Mouse (Mus musculus): ENCODE results near the gene Pnp2.
A peak's percentile ranks its signal among the peaks of the same experiment; 100 is the strongest.
"Not testable (repeated sequence)": the region's sequence is repeated elsewhere in the genome, so short reads cannot be mapped to it uniquely, and the experiment has no call there.

The Pnp2 gene

DNA sequence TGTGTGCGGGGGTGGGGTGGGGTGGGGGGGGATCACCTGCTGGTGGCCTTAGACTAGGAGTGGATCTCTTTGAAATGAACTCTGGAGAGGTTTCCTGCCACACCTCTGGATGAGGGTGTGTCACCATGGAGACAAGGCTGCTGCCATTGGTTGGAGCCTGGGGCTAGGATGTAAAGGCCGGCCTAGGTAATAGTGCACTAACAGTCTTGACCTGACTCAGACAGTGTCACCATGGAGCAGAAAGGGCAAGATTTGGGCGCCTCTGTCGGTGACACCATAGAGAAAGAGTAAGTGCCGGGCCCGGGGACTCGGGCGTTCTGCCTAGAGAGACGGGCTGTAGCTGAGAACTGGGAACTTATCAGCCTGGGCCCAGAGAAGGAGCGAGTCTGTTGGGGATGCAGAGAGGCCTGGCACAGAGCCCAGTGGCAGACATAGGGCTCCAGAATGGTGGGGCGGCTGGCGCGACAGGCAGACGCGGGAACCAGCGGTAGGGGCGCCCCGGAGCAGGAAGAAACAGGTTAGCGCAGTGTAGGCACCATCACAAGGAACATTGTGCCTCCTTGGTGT is at the start of gene Pnp2:
Gene Pnp2 (plus strand): TSS at position 51 of the 567 bp plus-strand sequence.
- DNase-seq (ENCODE audit: low spot score), result peak; percentile 47

DNA sequence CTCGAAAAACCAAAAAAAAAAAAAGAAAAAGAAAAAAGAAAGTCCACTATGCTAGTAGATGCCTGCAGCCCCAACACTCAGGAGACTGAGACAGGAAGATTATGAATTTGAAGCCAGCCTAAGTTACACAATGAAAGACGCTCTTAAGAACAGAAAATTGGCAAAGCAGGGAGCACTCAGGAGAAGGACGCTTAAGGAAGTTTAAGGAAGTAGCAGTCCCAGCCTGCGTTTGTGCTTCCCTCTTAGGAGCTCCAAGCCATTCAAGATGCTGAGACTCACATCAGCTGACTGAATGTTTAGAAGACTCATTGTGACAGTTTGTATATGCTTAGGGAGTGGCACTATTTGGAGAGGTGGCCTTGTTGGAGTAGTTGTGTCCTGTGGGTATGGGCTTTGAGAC is 47.7 kb upstream of the Pnp2 start:
- DNase-seq (ENCODE audit: low spot score), result peak; percentile 35

DNA sequence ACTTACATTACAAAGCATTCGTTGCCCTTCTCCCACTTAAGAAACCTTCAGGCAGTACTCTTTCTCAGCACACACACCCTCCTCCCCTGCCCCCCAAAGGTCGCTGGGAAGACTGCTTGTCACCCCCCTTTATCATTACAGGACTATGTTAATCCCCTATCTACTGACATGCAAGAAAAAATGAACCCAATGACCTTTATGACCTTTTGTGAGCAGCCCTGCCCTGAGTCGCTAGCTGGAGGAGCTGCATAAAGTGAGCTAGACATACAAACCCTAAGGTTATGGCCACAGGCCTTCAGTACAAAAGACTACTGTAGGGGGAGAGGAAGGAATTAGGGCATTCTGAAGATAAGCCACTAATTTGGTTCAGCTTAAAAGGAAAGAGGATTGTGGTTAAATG is 44.4 kb upstream of the Pnp2 start:
- DNase-seq (ENCODE audit: low spot score), result no peak

DNA sequence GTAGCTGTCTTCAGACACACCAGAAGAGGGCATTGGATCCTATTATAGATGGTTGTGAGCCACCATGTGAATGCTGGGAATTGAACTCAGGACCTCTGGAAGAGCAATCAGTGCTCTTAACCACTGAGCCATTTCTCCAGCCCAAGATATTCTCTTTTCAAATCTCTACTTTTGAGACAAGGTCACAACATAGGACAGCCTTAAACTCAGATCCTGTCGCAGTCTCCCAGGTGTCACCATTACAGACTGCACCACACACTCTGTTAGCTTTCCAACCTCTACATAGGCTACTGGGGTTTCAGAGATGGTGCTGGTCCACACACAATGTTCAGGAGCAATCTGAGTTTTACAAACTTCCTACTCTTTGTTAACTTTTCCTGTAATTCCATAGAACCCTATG is 32.4 kb upstream of the Pnp2 start:
- DNase-seq (ENCODE audit: low spot score), result not testable (repeated sequence)

DNA sequence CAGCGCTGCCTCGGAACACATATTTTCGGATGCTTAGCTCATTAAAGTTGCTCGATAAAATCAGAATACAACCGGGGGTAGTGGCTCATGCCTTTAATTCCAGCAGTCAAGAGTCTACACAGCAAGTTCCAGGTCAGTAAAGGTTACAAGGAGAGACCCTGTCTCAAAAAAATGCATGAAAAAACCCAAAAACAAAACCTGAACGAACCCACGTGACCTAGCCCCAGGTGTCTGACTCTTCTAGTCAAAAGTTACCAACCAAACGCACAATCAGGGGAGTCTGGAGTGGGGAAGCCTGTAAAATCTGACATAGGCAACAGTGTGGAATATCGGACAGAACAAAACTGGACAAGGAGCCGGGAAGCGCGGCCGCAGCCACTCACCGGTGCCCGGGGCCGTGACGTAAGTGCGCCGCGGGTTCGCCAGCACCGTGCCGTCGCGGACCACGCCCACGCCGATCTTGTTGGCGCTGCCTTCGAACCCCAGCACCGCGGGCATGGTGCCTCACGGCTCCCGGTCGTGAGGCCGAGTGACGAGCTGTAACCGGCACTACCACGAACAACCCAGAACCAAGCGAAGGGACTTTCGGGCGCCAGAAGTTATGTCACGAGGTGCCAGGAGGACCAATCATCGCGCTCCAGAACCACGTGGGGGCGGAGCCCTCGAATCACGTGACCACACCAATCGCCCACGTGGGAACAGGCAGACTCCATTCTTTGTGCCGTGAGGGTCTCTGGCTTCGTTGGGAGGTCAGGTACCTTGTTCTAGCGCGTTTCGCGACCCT is 31.3 kb upstream of the Pnp2 start, which contains the start of the genes Osgep and Apex1:
Gene Osgep (minus strand): TSS at position 613 of the 784 bp plus-strand sequence.
Gene Apex1 (plus strand): TSS at position 688 of the 784 bp plus-strand sequence.
- peak; percentile 97 for DNase-seq (ENCODE audit: low spot score)

DNA sequence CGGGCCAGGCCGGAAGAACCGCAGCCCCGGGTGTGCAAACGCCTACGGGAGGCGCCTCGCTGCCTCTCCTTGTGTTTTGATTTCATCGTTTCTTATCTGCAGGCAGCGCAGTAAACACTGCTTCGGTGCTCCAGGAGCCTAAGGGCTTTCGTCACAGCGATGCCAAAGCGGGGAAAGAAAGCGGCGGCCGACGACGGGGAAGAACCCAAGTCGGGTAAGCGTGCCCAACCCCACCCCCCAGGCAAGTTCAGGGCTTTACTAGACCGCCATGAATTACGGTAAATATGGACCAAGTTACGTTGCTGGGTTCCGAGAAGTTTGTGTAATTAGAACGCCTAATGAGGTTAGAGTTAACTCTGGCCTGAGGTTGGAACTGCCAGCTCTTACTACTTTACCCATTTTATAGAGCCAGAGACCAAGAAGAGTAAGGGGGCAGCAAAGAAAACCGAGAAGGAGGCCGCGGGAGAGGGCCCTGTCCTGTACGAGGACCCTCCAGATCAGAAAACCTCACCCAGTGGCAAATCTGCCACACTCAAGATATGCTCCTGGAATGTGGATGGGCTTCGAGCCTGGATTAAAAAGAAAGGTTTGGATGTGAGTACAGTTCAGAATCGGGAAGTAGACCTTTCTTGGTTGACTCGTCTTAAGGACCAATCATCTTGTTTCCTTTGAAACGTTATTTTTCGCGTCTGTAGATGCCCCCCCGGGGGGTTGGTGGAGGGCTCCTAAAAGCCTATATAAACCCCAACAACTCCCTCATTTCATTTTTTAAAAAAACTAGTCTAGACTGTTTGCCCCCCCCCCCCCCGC is 30.5 kb upstream of the Pnp2 start:
- no peak for DNase-seq (ENCODE audit: low spot score)

DNA sequence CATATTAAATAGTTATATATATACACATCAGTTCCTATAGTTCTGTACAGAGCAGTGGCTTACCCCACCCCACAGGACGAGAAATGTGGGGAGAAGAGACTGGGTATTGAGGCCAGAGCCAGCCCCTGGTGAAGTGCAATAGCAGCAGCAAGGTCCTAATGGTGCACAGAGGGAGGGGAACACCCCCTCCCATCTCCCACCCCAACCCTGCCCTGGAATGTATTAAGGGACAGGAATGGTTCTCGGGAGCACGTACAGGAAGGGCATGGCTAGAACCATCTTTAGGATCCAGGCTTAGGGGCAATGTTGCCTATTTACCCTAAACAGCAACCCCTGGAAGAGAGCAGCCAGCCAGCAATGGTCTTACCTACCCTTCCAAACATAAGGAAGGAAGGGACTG is 28.4 kb upstream of the Pnp2 start:
- DNase-seq (ENCODE audit: low spot score), result no peak

DNA sequence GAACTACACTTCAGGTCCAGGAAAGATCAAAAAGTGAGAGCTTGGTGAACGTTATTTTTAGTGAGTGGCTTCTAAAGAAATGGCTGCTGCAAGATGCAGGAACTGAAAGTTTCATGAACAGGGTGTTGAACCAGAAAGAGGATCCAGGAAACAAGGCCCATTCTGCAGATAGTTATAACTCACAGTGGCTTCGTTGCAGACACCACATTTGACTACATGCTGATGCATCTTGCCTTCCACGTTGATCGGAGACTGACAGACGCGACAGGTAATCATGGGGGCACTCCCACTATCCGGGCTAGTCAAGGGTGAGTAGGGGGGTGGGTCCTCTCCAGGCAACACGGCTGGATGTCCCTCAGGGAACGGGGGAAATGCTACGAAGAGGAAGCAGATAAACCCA is 25.8 kb upstream of the Pnp2 start:
- peak; percentile 18 for DNase-seq (ENCODE audit: low spot score)

DNA sequence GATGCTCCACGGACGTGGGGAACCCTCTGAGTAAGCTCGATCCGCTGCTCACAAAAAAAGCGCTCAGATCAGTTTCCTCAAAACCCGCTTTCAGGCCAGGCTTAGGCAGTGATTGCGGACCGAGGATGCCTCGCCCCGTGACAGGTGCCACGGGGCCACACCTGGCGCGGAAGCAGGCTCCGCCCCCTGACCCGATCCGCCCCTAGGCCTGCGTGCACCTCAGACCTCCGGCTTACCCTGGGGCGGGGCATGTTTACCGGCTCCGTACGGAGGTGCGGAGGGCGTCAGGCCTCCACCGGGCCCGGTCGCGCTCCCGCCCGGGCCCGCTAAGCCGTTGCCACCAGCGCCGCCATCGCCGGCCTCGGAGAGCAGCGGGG is 25.4 kb upstream of the Pnp2 start:
- peak; percentile 72 for DNase-seq (ENCODE audit: low spot score)

DNA sequence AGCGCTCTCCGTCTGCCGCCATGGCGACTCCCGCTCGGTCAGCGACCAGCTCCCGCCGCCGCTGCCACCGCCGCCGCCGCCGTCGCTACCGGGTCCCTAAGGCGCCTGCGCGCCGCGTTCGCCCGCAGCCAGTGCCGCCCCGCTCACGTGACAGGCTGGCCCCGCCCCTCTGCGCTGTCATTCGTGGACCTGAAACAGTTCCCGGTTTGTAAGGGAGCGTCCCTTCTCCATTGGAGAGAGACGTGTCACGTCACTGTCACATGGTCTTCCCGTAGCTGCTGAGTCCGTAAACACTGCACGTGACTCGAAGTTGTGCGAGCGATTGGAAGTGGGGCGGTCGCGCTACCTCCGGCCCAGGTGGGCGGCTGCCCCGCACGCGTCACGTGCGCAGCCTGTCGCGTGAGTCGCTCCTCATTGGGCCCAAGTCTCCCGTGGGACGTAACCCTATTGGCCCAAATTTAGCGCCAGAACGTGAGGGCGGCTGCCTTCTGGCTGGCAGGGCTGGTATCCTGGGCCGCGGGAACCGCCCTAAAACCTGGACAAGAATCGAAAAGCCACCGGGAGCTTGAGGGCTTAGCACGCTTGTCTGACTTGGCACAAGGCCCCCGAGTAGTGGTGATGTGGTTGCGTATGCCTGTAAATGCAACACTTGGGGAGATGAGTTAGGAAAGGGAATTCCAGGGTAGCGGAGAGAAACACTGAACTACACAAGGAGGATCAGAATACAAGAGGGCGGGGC is 24.9 kb upstream of the Pnp2 start, which contains the start of the genes Pip4p1 and Pnp:
Gene Pip4p1 (minus strand): TSS at position 103 of the 739 bp plus-strand sequence.
Gene Pnp (plus strand): TSS at position 329 of the 739 bp plus-strand sequence.
- peak; percentile 100 for DNase-seq (ENCODE audit: low spot score)

DNA sequence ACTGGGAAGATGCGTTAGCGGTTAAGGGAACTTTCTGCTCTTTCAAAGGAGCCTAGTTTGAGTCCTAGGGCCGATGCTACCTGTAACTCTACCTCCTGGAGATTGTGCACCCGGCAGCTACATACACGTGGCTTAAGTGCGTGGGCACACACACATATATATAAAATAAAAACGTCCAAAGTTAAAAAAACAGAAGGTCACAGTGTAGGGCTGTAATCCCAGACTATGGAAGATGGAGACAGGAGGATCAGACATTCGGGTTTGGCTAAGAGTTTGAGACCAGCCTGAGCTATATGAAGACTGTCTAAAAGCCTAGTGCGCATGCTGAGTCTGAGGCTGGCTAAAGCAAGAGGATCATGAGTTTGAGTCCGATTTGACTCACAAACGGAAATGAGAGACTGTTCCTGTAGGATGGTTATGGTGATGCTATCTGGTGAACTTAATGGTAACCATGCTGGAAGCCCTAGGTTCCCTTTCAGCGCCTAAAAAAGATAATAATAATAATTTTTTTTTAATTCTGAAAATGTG is 24.2 kb upstream of the Pnp2 start:
- DNase-seq (ENCODE audit: low spot score), result no peak

DNA sequence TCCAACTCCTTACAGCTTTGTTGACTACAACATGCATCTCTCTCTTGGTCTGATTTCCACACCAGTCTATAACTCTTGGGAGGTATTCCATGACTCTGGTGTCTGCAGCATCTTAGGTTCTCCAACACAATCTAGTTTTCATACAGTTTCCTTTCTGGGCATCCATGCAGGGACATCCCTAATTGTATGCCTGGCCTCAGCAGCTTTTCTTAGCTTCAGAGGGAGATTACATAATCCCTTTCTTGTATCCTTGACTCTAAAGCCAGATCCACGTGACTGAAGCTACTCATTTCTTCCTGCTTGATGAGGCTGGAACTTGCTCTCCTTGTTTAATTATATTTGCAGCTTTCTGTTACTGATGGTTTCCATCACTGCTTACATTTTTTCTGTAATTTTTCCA is 19.1 kb upstream of the Pnp2 start:
- no peak for DNase-seq (ENCODE audit: low spot score)

DNA sequence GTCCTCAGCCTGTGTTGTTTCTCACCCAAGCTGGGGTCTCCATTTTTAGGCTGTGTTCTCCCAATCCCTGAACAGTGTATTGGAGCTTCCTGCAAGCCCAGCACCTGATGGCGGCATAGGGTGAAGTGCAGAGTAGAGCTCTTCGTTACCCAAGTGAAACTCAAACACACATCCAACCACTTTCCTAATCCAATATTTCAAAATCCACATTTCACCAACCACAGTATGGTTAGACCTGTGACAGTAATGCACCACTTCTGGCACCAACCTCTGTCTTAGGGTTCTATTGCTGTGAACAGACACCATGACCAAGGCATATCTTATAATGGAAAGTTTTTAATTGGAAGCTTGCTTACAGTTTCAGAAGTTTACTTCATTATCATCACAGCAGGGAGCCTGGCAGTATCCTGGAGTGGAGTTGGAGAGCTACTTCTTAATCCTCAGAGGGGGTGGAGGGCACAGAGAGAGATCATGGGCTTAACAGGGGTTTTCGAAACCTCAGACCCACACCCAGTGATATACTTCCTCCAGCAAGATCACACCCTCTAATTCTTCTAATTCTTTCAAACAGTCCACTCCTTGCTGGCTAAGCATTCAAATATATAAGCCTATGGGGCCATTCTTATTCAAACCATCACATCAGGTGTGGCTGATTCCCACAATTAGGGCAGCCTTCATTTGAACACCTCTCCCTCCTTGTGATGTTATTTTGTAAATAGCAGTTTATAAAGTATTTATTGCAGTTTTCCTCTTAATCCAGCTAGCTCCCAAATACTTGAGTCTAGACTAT is 17.5 kb upstream of the Pnp2 start:
- DNase-seq (ENCODE audit: low spot score), result no peak

DNA sequence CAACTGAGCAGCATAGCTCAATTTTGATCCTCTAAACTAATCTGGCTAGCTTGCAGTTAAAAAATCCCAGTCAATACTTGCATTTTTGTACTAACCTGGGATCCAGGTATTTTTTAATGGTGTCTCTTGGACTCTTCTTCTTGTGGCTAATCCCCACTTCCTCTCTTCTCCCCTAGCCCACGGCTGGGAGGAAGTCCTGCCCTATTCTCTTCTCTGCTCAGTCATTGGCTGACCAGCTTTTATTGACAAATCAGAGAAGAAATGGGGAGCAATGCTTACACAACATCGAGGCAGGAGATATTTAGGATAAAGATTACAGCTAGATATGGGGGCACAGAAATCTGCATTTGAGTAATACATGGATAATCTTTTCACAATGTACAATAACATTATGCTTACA is 16.9 kb upstream of the Pnp2 start:
- DNase-seq (ENCODE audit: low spot score), result no peak

DNA sequence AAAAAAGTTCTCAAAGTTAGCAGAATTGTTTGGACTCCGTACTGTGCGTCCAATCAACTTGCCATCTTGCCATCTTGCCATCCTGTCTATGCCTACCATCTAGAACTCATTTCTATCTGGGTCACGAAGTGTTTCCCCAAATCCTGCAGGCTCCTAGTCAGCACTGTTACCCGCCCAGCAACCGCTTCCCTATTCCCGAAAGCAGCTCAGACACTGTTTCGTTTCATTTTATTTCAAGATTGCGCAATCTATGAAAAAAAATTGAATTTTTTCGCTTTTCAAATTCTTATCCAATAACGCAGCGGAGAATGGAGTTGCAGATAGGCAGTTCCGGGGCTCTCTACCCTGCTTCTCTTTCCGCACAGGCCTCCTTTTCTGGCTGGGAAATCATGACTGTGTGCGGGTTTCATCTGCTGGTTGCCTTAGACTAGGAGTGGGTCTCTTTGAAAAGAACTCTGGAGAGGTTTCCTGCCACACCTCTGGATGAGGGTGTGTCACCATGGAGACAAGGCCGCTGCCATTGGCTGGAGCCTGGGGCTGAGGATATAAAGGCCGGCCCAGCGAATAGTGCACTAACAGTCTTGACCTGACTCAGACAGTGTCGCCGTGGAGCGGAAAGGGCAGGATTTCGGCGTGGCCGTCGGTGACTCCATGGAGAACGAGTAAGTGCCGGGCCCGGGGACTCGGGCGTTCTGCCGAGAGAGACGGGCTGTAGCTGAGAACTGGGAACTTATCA is 11.7 kb upstream of the Pnp2 start, which contains the start of gene Gm49342:
Gene Gm49342 (plus strand): TSS at position 586 of the 736 bp plus-strand sequence.
- DNase-seq (ENCODE audit: low spot score), result peak; percentile 97

DNA sequence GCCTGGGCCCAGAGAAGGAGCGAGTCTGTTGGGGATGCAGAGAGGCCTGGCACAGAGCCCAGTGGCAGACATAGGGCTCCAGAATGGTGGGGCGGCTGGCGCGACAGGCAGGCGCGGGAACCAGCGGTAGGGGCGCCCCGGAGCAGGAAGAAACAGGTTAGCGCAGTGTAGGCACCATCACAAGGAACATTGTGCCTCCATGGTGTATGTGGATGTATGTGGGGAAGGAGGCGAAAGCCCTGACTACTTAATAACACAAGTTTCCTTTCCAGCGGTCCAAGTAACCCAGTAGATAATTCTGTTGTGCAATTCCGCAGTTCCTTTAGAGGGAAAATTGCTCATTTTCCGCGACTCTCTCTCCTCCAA is 11.1 kb upstream of the Pnp2 start:
- not testable (repeated sequence) for DNase-seq (ENCODE audit: low spot score)

DNA sequence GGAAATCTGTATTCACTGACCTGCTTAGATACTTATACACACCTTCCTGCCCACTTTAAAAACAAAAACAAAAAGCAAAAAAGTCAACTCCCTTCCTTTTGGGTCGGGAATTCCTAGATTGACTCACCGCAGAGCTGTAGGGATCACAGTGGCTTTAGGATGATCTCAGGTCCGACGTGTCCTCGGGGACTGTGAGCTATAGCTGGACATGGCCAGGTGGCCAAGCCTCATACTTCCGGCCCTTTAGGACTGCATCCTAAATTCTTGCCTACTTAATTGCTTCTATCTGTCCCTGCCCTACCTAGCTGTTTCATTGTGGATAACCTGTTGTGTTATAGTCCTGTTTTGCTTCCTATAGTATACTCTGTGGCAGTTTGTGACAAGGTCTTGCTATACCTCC is 10.7 kb upstream of the Pnp2 start:
- DNase-seq (ENCODE audit: low spot score), result not testable (repeated sequence)

DNA sequence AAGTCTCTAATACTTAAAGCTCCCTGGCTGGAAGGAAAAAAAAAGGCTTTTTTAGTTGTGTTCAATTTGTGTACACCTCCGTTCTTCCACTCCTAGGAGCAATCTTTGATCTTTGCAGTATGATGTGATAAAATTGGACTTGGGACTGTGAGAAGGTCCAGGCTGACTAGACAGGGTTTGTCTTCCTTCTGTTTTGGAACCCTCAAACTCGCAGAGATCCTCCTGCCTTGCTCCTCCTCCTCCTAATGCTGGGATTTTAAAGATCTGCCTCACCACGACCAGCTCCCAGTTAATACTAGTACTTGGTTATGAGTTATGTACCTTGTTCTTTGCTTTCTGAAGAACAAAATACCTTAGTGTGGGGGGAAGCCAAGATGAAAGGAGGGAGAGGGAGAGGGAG is 10.3 kb upstream of the Pnp2 start:
- DNase-seq (ENCODE audit: low spot score), result not testable (repeated sequence)

DNA sequence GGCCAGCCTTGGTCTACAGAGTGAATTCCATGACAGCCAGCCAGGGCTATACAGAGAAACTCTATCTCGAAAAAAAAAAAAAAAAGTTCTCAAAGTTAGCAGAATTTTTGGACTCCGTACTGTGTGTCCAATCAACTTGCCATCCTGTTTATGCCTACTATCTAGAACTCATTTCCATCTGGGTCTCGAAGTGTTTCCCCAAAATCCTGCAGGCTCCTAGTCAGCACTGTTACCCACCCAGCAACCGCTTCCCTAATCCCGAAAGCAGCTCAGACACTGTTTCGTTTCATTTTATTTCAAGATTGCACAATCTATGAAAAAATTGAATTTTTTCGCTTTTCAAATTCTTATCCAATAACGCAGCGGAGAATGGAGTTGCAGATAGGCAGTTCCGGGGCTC is 305 bp upstream of the Pnp2 start:
- no peak for DNase-seq (ENCODE audit: low spot score)

DNA sequence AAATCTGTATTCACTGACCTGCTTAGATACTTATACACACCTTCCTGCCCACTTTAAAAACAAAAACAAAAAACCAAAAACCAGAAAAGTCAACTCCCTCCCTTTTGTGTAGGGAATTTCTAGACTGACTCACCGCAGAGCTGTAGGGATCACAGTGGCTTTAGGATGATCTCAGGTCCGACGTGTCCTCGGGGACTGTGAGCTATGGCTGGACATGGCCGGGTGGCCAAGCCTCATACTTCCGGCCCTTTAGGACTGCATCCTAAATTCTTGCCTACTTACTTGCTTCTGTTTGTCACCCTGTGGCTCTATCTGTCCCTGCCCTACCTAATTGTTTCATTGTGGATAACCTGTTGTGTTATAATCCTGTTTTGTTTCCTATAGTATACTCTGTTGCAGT is 932 bp downstream of the Pnp2 start:
- DNase-seq (ENCODE audit: low spot score), result not testable (repeated sequence)
